Mouse (Mus musculus): ENCODE measurements around the gene Atg13.
A peak's percentile ranks its signal among the peaks of the same experiment; 100 is the strongest.

Atg13 gene

GRCm38 (mm10) chr2:91645811-91646210 lies 64.6 kb downstream of the Atg13 start:
- DNase-seq = peak; percentile 83

DNA sequence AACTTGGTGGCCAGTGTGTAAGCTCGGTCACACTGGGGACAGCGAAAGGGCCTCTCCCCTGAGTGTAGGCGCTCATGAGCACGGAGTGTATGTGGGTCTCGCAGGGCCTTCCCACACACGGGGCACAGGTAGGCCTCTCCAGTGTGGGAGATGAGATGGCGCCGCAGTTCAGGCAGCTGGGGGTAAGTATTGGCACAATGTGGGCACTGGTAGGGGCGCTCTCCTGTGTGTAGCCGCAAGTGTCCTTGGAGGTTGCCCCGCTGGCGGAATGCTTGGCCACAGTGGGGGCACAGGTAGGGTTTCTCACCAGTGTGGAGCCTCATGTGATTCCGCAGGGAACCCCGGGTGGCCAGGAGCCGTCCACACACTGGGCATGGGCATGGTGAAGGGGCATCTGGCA lies 65.0 kb downstream of the Atg13 start:
- DNase-seq = no peak

DNA sequence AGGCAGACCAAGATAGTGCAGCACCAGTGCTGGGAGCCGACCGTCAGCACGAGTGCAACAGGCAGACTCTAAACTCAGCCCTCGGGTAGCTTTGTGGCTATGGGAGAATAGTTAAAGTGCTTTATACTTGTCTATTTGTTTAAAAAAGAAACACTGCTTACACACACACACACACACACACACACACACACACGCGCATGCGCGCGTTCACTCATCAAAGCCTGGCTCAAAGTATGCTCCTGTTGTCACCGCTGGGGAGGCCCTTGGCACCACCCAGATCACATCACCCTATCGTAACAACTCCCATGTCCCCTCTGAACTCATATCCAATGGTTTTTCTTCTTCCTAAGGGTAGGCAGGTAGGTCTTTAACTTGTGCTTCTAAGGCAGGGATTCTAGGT lies 66.4 kb downstream of the Atg13 start:
- DNase-seq = no peak

DNA sequence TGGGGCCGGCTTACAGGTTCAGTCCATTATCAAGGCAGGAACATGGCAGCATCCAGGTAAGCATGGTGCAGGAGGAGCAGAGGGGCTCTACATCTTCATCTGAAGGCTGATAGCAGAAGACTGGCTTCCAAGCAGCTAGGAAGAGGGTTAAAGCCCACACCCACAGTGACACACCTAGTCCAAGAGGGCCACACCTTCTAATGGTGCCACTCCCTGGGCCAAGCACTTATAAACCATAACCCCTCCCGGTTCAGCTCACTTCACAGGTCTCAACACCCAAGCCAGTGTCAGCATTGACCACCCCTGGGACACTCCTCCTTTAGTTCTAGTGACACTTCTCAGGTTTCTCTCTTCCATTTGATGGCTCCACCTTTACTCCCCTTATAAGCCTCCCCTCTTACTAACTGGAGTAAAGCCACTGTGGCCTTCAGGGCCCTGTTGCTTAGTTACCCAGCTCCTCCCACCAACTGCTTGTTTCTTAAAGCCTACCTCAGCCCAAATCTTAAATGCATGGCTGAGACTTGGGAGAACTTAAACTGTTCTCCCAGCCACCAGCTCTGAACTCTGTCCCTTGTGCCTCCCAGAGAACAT lies 67.5 kb downstream of the Atg13 start:
- DNase-seq = no peak

GRCm38 (mm10) chr2:91638931-91639330 lies 71.4 kb downstream of the Atg13 start:
- peak; percentile 38 for DNase-seq

DNA sequence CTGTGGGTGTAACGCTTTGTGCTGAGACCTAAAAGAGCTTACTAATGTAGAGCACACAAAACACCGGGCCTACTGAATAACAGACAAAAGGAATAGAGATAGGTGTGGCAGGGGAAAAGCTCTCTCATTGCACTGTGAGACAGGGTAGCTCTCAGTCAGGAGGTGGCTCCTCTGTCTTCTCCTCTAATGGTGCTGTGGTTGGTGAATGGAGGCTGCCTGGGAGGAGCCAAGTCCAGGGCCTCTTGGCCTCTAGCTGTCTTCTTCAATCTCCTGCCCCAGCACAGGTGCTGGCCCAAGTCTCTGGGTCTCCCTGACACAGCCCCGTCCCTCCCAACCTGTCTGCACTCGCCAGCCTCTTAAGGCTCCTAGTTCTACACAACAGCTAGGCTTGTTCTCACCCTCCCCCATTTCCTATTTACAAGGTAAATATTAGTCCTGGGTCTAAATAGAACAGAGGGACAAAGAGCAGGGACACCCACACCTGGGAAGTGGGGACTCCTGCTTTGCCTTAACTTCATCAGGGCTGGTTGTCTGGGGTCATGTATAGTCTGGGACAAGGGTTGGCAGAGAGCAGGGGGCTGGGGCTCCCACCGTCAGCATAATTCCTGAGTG lies 73.5 kb downstream of the Atg13 start:
- no peak for DNase-seq

DNA sequence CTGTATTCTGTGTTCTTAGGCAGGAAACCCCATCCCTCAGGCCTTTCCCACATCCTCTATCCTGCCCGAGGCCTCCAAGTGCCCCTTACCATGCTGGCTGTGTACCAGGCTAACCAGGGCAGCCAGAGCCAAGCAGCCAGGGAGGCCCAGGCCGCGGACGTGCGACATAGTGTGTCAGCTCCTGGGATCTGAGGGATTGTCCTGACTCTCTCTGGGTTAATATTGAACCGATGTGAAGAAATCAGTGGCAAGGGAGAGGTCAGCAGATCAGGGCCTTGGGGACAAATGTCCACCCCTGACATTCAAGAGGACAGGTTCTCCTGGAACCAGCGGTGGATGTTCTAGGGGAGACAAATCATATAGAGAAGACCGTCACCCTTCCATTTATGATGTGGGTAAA lies 74.1 kb downstream of the Atg13 start, which contains the start of gene F2:
Gene F2, minus strand, starts transcription at position 186 of the 400 bp plus-strand sequence.
- no peak for DNase-seq

GRCm38 (mm10) chr2:91635486-91635885 lies 74.9 kb downstream of the Atg13 start:
- DNase-seq = no peak

DNA sequence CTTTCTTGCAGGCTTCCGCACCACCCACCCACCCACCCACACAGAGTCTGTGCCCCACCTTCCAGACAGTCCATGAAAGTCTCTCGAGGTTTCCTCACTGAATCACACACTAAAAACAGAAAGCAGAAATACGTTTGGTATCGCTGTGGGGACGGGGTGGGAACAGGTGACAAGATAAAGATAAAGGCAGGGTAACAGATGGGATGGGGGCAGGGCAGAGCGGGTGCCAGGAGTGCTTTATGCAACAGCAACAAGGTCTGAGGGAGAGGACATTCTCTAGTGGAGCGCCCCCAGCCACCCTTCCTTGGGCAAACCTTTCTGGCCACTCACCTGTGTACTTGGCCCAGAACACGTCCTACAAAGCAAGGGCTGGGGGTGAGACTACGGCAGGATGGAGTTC lies 75.5 kb downstream of the Atg13 start:
- DNase-seq = peak; percentile 72

DNA sequence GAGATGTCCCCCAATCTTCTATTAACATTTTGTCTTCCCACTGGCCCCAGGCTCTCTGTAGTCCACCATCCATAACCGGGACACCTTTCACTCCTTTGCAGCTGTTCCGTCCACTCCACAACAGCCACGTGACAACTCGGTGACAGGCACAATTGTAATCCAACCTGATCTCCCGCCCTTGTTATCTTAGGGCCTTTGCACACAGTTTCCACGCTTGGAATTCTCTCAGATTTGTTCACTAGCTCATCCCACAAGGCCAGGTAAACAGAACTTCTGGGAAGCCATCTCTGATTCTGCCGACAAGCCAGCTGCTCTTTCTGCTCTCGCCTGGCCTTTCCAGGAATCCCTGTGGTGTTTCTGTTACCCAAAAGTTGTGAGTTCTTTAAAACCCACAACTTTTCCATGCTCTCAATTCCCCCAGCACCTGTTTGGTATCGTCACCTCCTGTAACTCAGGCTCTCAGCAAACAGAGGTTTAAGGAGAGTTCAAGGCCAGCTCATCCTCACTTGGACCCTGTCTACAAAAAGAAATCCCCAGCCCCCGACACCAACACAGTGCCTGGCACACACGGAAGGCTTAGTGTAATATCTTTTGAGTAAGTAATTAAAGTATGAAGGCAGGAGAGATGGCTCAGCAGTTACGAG lies 76.9 kb downstream of the Atg13 start:
- DNase-seq = no peak

GRCm38 (mm10) chr2:91632316-91632715 lies 78.1 kb downstream of the Atg13 start:
- no peak for DNase-seq

DNA sequence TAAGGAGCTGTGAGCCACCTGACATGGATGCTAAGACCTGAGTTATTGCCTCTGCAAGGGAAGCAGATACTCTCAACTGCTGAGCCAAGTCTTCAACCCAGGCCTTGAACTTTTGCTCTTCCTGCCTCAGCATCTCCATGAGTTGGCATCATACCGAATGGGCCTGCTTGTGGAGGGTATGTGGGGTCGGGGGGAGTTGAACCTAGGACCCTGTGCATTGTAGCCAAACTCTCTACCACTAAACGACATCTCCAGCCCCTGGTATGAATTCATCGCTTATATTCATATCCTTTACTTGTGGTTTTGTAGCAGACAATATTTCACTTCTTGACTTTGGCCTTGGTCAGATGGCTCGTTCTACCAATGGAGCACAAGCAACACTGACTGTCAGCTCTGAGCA lies 78.5 kb downstream of the Atg13 start:
- DNase-seq = no peak

GRCm38 (mm10) chr2:91630384-91630783 lies 80.0 kb downstream of the Atg13 start:
- no peak for DNase-seq

DNA sequence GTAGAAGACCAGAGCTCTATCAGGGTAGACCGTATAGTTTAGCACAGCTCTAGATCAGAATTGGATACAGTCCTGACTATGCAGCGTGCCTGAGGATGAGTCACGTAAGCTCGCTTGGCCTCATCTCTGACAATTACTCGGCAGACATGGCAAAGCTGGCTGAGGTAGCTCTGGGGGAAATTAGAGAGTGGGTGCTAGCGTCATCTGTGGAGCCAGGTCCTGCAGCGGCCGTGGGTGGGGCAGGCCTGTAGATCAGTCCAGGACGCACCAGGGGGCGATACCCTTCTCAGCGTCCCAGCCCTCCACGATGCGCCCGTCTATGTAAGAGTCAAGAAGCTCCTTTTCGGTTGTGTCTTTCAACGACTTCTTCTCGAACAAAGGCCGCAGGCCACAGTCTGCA lies 80.7 kb downstream of the Atg13 start:
- DNase-seq = peak; percentile 56

- DNase-seq = no peak
Measured at GRCm38 (mm10) chr2:91628171-91628570, 82.2 kb downstream of the Atg13 start.

DNA sequence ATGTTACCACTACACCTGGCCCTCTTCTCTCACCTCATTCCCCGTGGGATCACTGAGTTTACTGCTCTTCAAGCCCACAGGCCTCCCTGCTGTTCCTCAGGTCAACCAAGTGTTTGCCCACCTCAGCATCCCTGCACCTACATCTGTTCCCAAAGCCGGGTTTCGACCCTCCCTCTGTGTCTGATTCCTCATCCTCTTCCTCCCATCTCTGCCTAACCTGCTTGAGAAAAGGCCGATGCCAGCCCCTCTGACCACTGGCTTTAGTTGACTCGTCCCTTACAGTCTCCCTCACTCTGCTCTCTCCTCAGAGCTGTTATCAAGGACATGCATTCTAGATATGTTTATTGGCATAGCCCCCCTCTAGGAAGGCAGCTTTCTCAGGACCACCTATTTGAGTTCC lies 82.9 kb downstream of the Atg13 start:
- no peak for DNase-seq

Data from thymus, postnatal 14 days (tissue).